Comparison of ENCODE assay signal across 8 mouse cellular contexts in the genomic region with DNA sequence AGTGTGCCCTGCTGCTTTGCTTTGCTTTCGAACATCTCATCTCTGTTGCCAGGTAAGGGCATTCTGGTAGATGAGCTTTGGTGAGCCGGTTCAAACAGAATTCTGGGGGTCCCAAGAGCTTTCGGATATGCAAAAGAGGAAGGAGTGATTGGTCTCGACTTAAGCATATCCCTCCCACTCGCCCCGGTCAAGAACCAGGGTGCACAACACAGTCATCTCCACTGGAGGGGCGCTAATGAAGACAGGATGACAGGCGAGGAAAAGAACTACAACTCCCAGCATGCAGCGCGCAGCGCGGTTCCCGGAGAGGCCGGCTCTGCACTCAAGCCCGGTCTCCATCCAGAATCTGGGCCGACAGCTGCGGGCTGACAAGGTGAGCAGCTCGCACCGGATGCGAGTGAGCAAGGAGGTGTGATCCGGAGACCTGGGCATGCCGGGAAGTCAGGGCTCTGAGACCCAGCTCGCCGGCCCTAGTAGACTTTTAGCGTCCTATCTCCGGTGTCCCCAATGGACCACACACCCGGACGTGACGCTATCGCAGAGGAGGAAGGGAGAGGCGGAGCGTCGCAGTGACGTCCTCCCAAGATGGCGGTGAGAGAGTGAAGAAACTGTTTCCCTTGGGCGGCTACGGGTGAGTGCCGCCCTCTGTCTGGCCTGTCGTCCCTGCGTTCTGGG. TPM values are rescaled to one million over a fixed set of nuclear protein-coding genes. Genes with fewer than 3 reads are reported as not detected.
A peak's percentile ranks its signal among the peaks of the same experiment; 100 is the strongest.
DNase-seq lines count a peak whose midpoint lies in the region; ATAC-seq lines count a peak whose summit lies in the region.

A gene (plus strand): TSS at position 1 of the 675 bp plus-strand sequence.

- peak within 1 kb of the TSS; percentile 81 for H3K4me3 ChIP-seq in brown adipose tissue, adult 24 weeks (ENCODE audit: insufficient read depth, low read depth, low read length)
- H3K4me3 ChIP-seq in heart, embryonic 13.5 days = peak within 1 kb of the TSS; percentile 94
- peak within 1 kb of the TSS; percentile 87 for H3K4me3 ChIP-seq in liver, embryonic 12.5 days
- H3K4me3 ChIP-seq in stomach, embryonic 15.5 days (replicated peaks) = peak within 1 kb of the TSS; percentile 66

- H3K36me3 ChIP-seq in heart, embryonic 13.5 days = peaks cover 30% of the 10 kb centered on the region
- peaks cover 25% of the 10 kb centered on the region for H3K36me3 ChIP-seq in liver, embryonic 12.5 days
- peaks cover 9% of the 10 kb centered on the region; the same call in 1 of the 2 replicates for H3K36me3 ChIP-seq in stomach, embryonic 15.5 days

- under 1% methylated on average over 40 of the region's 40 CpGs for WGBS in heart, embryonic 13.5 days
- under 1% methylated on average over 40 of the region's 40 CpGs for WGBS in liver, embryonic 12.5 days (ENCODE audit: insufficient replicate concordance)
- WGBS in stomach, embryonic 15.5 days = under 1% methylated on average over 40 of the region's 40 CpGs

- H3K9me3 ChIP-seq in heart, embryonic 13.5 days = no peaks in the 10 kb centered on the region
- H3K9me3 ChIP-seq in liver, embryonic 12.5 days (replicated peaks) = no peaks in the 10 kb centered on the region
- H3K9me3 ChIP-seq in stomach, embryonic 15.5 days = no peaks in the 10 kb centered on the region

- peak within 1 kb of the TSS; percentile 95 for H3K27ac ChIP-seq in brown adipose tissue, adult 24 weeks (replicated peaks; ENCODE audit: low read depth, low read length)
- H3K27ac ChIP-seq in heart, embryonic 13.5 days (replicated peaks) = peak within 1 kb of the TSS; percentile 91
- H3K27ac ChIP-seq in liver, embryonic 12.5 days = peak within 1 kb of the TSS; percentile 98
- H3K27ac ChIP-seq in stomach, embryonic 15.5 days = peak within 1 kb of the TSS; percentile 94

- peak; percentile 97 for DNase-seq in CD4-positive, CD25-positive, alpha-beta regulatory T cell, adult 2 months (ENCODE audit: low read depth, low spot score)
- DNase-seq in fat pad, adult 2 months (ENCODE audit: extremely low read depth, low read depth, low spot score) = peak; percentile 65
- DNase-seq in kidney, postnatal 10 days = peak; percentile 98
- DNase-seq in natural killer cell, adult 2 months (ENCODE audit: low spot score in 2 of 2) = peak; percentile 98

- peak within 1 kb of the TSS; percentile 96 for H3K9ac ChIP-seq in heart, embryonic 13.5 days
- peak within 1 kb of the TSS; percentile 81 for H3K9ac ChIP-seq in liver, embryonic 12.5 days
- H3K9ac ChIP-seq in stomach, embryonic 15.5 days = peak within 1 kb of the TSS; percentile 56

- no peaks in the 10 kb centered on the region for H3K4me1 ChIP-seq in brown adipose tissue, adult 24 weeks (ENCODE audit: control insufficient read depth, insufficient read depth, insufficient read length, low read length)
- peaks cover 18% of the 10 kb centered on the region for H3K4me1 ChIP-seq in heart, embryonic 13.5 days
- peaks cover 28% of the 10 kb centered on the region for H3K4me1 ChIP-seq in liver, embryonic 12.5 days
- peaks cover 11% of the 10 kb centered on the region for H3K4me1 ChIP-seq in stomach, embryonic 15.5 days

- H3K27me3 ChIP-seq in heart, embryonic 13.5 days (replicated peaks) = peaks cover 18% of the 10 kb centered on the region
- H3K27me3 ChIP-seq in liver, embryonic 12.5 days (replicated peaks) = peaks cover 24% of the 10 kb centered on the region
- H3K27me3 ChIP-seq in stomach, embryonic 15.5 days (replicated peaks) = peaks cover 7% of the 10 kb centered on the region; the same call in 1 of the 2 replicates

- peak; percentile 86 for ATAC-seq in heart, embryonic 13.5 days (ENCODE audit: extremely low read depth, insufficient number of reproducible peaks, low FRiP score, low TSS enrichment)
- peak; percentile 92 for ATAC-seq in liver, embryonic 12.5 days
- peak; percentile 95 for ATAC-seq in stomach, embryonic 15.5 days (ENCODE audit: insufficient read depth, low FRiP score, low read depth)

- H3K4me2 ChIP-seq in heart, embryonic 13.5 days = peak within 1 kb of the TSS; percentile 80
- peak within 1 kb of the TSS; percentile 78 for H3K4me2 ChIP-seq in liver, embryonic 12.5 days
- peak within 1 kb of the TSS; percentile 91 for H3K4me2 ChIP-seq in stomach, embryonic 15.5 days

RNA-seq across cellular contexts. Expression of the gene that starts here (rescaled TPM):
- polyA plus RNA-seq in brown adipose tissue, adult 24 weeks (2012; ENCODE audit: insufficient read depth, insufficient read length, missing spikeins) = 7.3 and 11.2 TPM in 2 replicates
- polyA plus RNA-seq in heart, embryonic 13.5 days (2015; fragmentation: Nextera tagmentation; extraction: Ambion mirVana) = 20.5 and 20.7 TPM in 2 replicates
- 15.8 and 17.2 TPM in 2 replicates for polyA plus RNA-seq in liver, embryonic 12.5 days (2016; fragmentation: Nextera tagmentation; extraction: Ambion mirVana)
- polyA plus RNA-seq in stomach, embryonic 15.5 days (2015; fragmentation: Nextera tagmentation; extraction: Ambion mirVana) = 23.8 and 25.8 TPM in 2 replicates

Comparison
In these comparisons a context has a peak if more than half of its experiments do, and no peak if none do; other contexts are left out.
1. Peak in every context shown above with its lines: DNase-seq, ATAC-seq, H3K4me3 ChIP-seq and H3K27ac ChIP-seq.